Mouse (Mus musculus): Measurements from ENCODE around the gene Wnt10b. TPM values are rescaled to one million over a fixed set of nuclear protein-coding genes. Genes with fewer than 3 reads are reported as not detected.
"Not testable (repeated sequence)": the region's sequence is repeated elsewhere in the genome, so short reads cannot be mapped to it uniquely, and the experiment has no call there.

Wnt10b gene
- polyA plus RNA-seq, 1 experiment from 2014 or later, result not detected

DNA sequence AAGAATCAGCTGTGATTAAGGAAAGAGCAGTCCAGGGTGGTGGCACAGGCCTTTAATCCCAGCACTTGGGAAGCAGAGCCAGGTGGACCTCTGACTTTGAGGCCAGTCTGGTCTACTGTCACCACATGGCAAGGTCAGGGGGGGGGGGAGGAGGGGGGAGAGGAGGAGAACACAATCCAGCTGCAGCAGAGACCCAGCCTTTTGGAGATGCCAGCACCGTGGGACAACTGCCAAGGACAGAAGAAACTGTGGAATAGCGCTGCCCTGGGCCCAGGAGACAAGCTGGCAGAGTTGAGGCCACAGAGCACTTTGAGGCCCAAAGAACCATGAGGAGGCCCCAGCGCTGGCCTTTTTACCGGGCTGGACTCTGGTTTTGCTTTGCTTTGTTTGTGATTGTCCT is 12.0 kb downstream of the Wnt10b start:
- DNase-seq (ENCODE audit: low spot score) (no peak), ATAC-seq (ENCODE audit: low FRiP score) (no peak)
- Histone ChIP-seq H3K27ac (no peak overlapping the region), H3K4me3 (replicated peaks; ENCODE audit: low read length) (no peak overlapping the region), H3K27me3 (ENCODE audit: control insufficient read depth, insufficient read depth, low read length) (peaks cover 46% of the 10 kb centered on the region), H3K36me3 (replicated peaks; ENCODE audit: control insufficient read depth, insufficient read depth) (0 out of 2 replicates have a peak, but pooled peaks cover 4% of the 10 kb centered on the region), H3K9me3 (ENCODE audit: control insufficient read depth, low read length) (no peaks in the 10 kb centered on the region), H3K9ac (no peak overlapping the region), H3K4me2 (replicated peaks) (no peak overlapping the region), H3K4me1 (replicated peaks; ENCODE audit: control insufficient read depth, insufficient read depth, low read length) (peaks cover 20% of the 10 kb centered on the region)
- 65% methylated on average over 4 of the region's 4 CpGs for WGBS

DNA sequence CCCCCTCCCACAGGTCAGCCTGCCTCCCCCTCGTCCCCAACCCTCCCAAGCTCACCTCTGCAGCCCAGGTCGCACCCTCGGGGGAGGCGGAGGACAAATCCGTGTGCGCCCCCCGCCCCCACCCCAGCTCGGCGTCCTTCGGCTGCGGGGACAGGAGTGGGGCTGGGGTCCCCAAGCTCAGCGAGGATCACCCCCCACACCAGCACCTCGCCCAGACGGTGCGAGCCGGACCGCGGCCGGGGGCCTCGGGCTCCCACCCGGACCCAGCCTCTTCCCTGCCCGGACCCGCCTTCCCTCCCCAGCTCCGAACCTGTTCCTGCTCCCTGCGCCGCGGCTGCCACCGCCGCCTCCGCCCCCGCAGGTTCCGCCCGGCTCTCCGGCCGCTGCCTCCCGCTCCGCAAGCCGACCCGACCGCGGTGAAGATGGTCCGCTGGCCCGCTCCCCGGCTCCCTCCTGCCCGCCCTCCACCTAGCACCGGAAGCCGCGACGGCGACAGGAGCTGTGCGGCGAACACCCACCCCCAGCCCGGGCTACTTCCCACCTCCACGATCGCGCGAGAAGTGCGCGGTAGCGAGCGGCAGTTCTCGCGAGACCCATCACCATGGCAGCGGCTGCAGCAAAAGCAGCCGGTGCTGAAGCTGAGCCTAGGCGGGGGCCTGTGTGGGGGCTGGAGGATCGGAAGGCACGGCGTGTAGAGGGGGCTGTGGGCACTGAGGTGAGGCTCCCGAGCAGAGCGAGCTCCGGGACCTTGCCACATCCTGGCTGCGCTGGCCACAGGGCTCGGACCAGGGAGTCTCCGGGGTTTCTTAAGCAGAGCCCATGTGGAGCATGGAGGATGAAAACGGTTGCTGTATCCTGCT is 15.1 kb downstream of the Wnt10b start, which contains the start of gene Arf3:
Gene Arf3 (minus strand): TSS at position 545 of the 860 bp plus-strand sequence.
- DNase-seq (ENCODE audit: low spot score) (peak; percentile 96), ATAC-seq (ENCODE audit: low FRiP score) (peak; percentile 97)
- Histone ChIP-seq H3K4me1 (replicated peaks; ENCODE audit: control insufficient read depth, insufficient read depth, low read length) (peaks cover 20% of the 10 kb centered on the region), H3K36me3 (replicated peaks; ENCODE audit: control insufficient read depth, insufficient read depth) (peaks cover 22% of the 10 kb centered on the region), H3K4me2 (replicated peaks) (peak within 1 kb of the TSS; percentile 72), H3K9ac (peak within 1 kb of the TSS; percentile 92), H3K9me3 (ENCODE audit: control insufficient read depth, low read length) (no peaks in the 10 kb centered on the region), H3K27ac (peak within 1 kb of the TSS; percentile 92), H3K4me3 (replicated peaks; ENCODE audit: low read length) (peak within 1 kb of the TSS; percentile 86), H3K27me3 (ENCODE audit: control insufficient read depth, insufficient read depth, low read length) (peaks cover 17% of the 10 kb centered on the region)
- under 1% methylated on average over 72 of the region's 76 CpGs for WGBS

DNA sequence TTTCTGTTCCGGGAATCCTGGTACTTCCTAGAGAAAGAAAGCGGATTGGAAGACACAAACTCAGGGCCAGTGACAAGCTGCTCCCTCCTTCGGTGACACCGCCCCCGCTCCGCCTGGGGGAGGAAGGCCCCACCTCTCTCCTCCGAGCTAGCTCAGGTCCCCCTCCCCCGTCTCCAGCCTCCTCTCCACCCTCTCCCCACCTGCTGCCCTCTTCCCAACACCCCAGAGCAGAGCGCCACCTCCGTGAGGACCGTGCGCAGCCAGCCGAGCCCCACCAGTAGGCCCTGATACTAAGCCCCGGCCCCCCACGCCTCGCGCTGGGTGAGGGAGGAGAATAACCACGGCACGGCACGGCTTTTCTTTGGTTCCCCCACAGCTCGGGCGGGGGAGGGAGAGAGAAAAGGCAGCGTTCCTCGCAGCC is 15.7 kb downstream of the Wnt10b start:
- H3K4me1 ChIP-seq (replicated peaks; ENCODE audit: control insufficient read depth, insufficient read depth, low read length), result peaks cover 20% of the 10 kb centered on the region
- DNase-seq (ENCODE audit: low spot score), result peak; percentile 68
- peak; percentile 61 for ATAC-seq (ENCODE audit: low FRiP score)
- H3K27me3 ChIP-seq (ENCODE audit: control insufficient read depth, insufficient read depth, low read length), result peaks cover 14% of the 10 kb centered on the region
- H3K4me2 ChIP-seq (replicated peaks), result peak overlapping the region; percentile 72
- H3K36me3 ChIP-seq (replicated peaks; ENCODE audit: control insufficient read depth, insufficient read depth), result peaks cover 22% of the 10 kb centered on the region
- H3K9me3 ChIP-seq (ENCODE audit: control insufficient read depth, low read length), result no peaks in the 10 kb centered on the region
- peak overlapping the region; percentile 92 for H3K27ac ChIP-seq
- H3K9ac ChIP-seq, result peak overlapping the region; percentile 92
- H3K4me3 ChIP-seq (replicated peaks; ENCODE audit: low read length), result peak overlapping the region; percentile 86
- WGBS, result under 1% methylated on average over 13 of the region's 24 CpGs

DNA sequence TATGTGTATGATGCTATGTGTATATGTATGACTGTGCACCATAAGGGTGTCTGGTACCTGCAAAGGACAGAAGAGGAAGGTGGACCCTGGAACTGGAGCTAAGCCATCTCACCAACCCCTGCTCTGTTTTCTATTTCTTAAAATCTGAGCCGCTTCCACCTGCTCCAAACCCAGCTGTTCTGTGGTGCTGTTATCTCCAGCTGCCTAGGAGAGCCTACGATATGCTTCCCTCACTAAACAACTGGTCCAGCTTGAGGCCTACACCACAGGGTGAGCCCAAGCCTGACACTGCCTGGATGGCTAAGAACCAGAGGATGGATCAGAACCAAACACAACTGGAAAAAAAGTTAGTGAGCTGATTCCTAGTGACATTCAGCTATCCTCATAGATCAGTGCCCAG is 23.8 kb downstream of the Wnt10b start:
- Histone ChIP-seq H3K9me3 (ENCODE audit: control insufficient read depth, low read length) (no peaks in the 10 kb centered on the region), H3K27me3 (ENCODE audit: control insufficient read depth, insufficient read depth, low read length) (no peaks in the 10 kb centered on the region), H3K36me3 (replicated peaks; ENCODE audit: control insufficient read depth, insufficient read depth) (peaks cover 28% of the 10 kb centered on the region), H3K4me1 (replicated peaks; ENCODE audit: control insufficient read depth, insufficient read depth, low read length) (no peaks in the 10 kb centered on the region), H3K9ac (no peak overlapping the region), H3K27ac (no peak overlapping the region), H3K4me2 (replicated peaks) (no peak overlapping the region), H3K4me3 (replicated peaks; ENCODE audit: low read length) (no peak overlapping the region)
- no peak for ATAC-seq (ENCODE audit: low FRiP score)
- 90% methylated on average over 2 of the region's 2 CpGs for WGBS
- no peak for DNase-seq (ENCODE audit: low spot score)

DNA sequence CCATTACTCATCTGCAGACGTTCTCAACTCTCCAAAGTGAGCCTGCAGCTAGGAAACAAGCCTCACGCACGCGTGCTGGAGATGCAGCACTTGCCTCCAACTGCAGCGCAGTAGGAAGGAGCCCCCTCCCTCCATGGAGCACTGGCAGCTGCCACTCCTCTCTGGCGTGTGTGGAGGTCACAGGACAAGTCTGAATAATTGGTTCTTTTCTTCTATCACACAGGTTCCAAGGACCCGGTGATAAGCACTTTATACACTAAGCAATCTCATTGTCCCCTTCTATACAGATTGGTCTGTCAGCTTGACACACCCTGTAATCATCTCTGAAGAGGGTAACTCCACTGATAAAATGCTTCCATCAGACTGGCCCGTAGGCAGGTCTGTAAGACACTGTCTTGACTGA is 24.9 kb downstream of the Wnt10b start:
- no peaks in the 10 kb centered on the region for H3K4me1 ChIP-seq (replicated peaks; ENCODE audit: control insufficient read depth, insufficient read depth, low read length)
- H3K36me3 ChIP-seq (replicated peaks; ENCODE audit: control insufficient read depth, insufficient read depth), result peaks cover 24% of the 10 kb centered on the region
- no peaks in the 10 kb centered on the region for H3K9me3 ChIP-seq (ENCODE audit: control insufficient read depth, low read length)
- H3K27ac ChIP-seq, result no peak overlapping the region
- WGBS, result 66% methylated on average over 8 of the region's 8 CpGs
- DNase-seq (ENCODE audit: low spot score) (no peak), ATAC-seq (ENCODE audit: low FRiP score) (no peak)
- H3K4me2 ChIP-seq (replicated peaks), result no peak overlapping the region
- no peak overlapping the region for H3K9ac ChIP-seq
- no peak overlapping the region for H3K4me3 ChIP-seq (replicated peaks; ENCODE audit: low read length)
- H3K27me3 ChIP-seq (ENCODE audit: control insufficient read depth, insufficient read depth, low read length), result no peaks in the 10 kb centered on the region

DNA sequence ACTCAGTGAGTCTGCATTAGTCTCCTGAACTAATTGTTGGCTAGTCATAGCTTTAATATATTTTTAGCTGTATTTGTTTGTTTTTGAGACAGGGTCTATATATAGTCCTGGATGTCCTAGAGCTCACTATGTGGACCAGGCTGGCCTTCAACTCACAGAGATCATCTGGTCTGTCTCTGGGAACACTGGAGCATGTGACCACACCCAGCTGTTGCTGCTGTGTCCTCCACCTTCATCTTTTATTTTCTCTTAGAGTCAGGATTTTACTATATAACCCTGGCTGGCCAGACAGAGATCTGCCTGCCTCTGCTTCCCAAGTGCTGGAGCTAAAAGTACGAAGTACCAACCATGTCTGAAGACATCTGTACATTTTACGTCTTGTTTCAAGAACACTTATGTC is 28.9 kb downstream of the Wnt10b start:
- H3K27ac ChIP-seq, result no peak overlapping the region
- H3K36me3 ChIP-seq (replicated peaks; ENCODE audit: control insufficient read depth, insufficient read depth), result peaks cover 11% of the 10 kb centered on the region; the same call in 1 of the 2 replicates
- ATAC-seq (ENCODE audit: low FRiP score) (no peak), DNase-seq (ENCODE audit: low spot score) (no peak)
- H3K4me2 ChIP-seq (replicated peaks), result no peak overlapping the region
- no peaks in the 10 kb centered on the region for H3K27me3 ChIP-seq (ENCODE audit: control insufficient read depth, insufficient read depth, low read length)
- H3K4me3 ChIP-seq (replicated peaks; ENCODE audit: low read length), result no peak overlapping the region
- WGBS, result 96% methylated on average over 2 of the region's 2 CpGs
- no peak overlapping the region for H3K9ac ChIP-seq
- H3K4me1 ChIP-seq (replicated peaks; ENCODE audit: control insufficient read depth, insufficient read depth, low read length), result no peaks in the 10 kb centered on the region
- H3K9me3 ChIP-seq (ENCODE audit: control insufficient read depth, low read length), result no peaks in the 10 kb centered on the region

DNA sequence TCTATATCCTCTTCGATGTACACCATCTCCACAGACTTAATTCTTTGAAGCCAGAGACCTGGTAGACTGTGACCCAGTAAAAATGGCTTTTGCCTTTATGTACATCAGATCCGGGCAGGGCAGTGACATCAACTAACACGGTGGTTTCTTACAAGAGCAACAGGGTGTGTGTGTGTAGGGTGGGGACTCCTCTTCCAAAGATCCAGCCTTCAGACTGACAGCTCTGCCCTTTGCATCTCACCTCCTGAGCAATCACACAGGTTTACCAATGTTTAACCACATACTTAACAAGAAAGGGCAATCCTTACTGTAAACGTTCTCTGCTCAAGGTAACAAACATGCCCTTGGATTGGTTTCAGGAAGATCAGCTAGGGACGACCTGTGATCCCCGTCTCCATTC is 30.7 kb downstream of the Wnt10b start:
- H3K4me2 ChIP-seq (replicated peaks), result no peak overlapping the region
- no peak overlapping the region for H3K27ac ChIP-seq
- ATAC-seq (ENCODE audit: low FRiP score), result no peak
- H3K36me3 ChIP-seq (replicated peaks; ENCODE audit: control insufficient read depth, insufficient read depth), result peaks cover 16% of the 10 kb centered on the region; the same call in 1 of the 2 replicates
- no peak for DNase-seq (ENCODE audit: low spot score)
- no peak overlapping the region for H3K4me3 ChIP-seq (replicated peaks; ENCODE audit: low read length)
- no peaks in the 10 kb centered on the region for H3K4me1 ChIP-seq (replicated peaks; ENCODE audit: control insufficient read depth, insufficient read depth, low read length)
- H3K9me3 ChIP-seq (ENCODE audit: control insufficient read depth, low read length), result no peaks in the 10 kb centered on the region
- H3K9ac ChIP-seq, result no peak overlapping the region
- H3K27me3 ChIP-seq (ENCODE audit: control insufficient read depth, insufficient read depth, low read length), result no peaks in the 10 kb centered on the region
- WGBS, result 86% methylated on average over 6 of the region's 6 CpGs

DNA sequence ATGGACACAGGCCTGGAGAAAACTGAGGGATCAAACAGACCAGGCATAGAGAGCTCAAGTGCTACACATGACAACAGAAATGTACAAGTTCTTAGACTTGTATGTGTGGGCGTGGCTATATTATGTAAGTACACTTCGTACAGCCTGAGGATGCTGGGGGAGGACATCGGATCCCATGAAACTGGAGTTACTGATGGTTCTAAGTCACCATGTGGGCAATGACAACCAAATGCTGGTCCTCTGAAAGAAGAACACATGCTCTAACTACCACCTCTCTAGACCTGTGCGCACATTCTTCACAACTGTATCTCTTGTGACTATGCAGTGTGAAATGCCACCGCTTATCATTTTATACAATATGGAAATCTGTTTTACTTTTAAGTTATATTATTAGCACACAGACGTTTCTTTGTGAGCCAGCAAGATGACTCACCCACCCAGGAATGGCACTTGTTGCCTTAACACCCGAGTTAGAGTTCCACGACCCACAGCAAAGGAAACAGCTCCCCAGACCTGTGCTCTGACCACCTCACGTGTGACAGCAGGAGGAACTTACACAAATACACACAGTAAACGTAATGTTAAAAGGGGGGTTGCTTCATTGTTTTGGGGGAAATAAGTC is 31.5 kb downstream of the Wnt10b start:
- ATAC-seq (ENCODE audit: low FRiP score), result no peak
- H3K36me3 ChIP-seq (replicated peaks; ENCODE audit: control insufficient read depth, insufficient read depth), result peaks cover 25% of the 10 kb centered on the region
- DNase-seq (ENCODE audit: low spot score), result no peak
- no peaks in the 10 kb centered on the region for H3K4me1 ChIP-seq (replicated peaks; ENCODE audit: control insufficient read depth, insufficient read depth, low read length)
- no peaks in the 10 kb centered on the region for H3K9me3 ChIP-seq (ENCODE audit: control insufficient read depth, low read length)
- H3K27me3 ChIP-seq (ENCODE audit: control insufficient read depth, insufficient read depth, low read length), result no peaks in the 10 kb centered on the region
- 87% methylated on average over 10 of the region's 10 CpGs for WGBS
- H3K9ac ChIP-seq, result no peak overlapping the region
- no peak overlapping the region for H3K4me3 ChIP-seq (replicated peaks; ENCODE audit: low read length)
- no peak overlapping the region for H3K4me2 ChIP-seq (replicated peaks)
- no peak overlapping the region for H3K27ac ChIP-seq

DNA sequence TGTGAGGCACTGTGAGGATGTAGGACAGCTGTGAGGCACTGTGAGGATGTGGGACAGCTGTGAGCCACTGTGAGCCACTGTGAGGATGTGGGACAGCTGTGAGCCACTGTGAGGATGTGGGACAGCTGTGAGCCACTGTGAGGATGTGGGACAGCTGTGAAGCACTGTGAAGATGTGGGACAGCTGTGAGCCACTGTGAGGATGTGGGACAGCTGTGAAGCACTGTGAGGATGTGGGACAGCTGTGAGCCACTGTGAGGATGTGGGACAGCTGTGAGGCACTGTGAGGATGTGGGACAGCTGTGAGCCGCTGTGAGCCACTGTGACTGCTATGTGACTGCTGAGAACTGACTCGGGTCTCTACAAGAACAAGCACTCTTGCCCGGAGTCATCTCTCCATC is 34.1 kb downstream of the Wnt10b start:
- H3K9me3 ChIP-seq (ENCODE audit: control insufficient read depth, low read length); H3K4me1 ChIP-seq (replicated peaks; ENCODE audit: control insufficient read depth, insufficient read depth, low read length); H3K27ac ChIP-seq; H3K9ac ChIP-seq; H3K27me3 ChIP-seq (ENCODE audit: control insufficient read depth, insufficient read depth, low read length); DNase-seq (ENCODE audit: low spot score); H3K4me3 ChIP-seq (replicated peaks; ENCODE audit: low read length); ATAC-seq (ENCODE audit: low FRiP score); H3K4me2 ChIP-seq (replicated peaks): not testable (repeated sequence)
- H3K36me3 ChIP-seq (replicated peaks; ENCODE audit: control insufficient read depth, insufficient read depth), result peaks cover 43% of the 10 kb centered on the region
- 96% methylated on average over 3 of the region's 3 CpGs for WGBS
